Mouse (Mus musculus) cerebral cortex, adult 2 months (tissue): ENCODE data around the gene Mex3d.

Experiments
- WGBS: fragments of 180-500 bp; shearing (Covaris S2); methylation state at CpG from one replicate; pipeline ENCODE4 v1.1.7; 2018; 5-methylcytosine and 5-hydroxymethylcytosine counted together

The Mex3d gene

GRCm38 (mm10) chr10:80412656-80413541 is 25.4 kb upstream of the Mex3d start:
- WGBS = 66% methylated on average over 44 of the region's 44 CpGs

- WGBS = 48% methylated on average over 4 of the region's 4 CpGs
Observed at GRCm38 (mm10) chr10:80407924-80408323, 20.5 kb upstream of the Mex3d start.

DNA sequence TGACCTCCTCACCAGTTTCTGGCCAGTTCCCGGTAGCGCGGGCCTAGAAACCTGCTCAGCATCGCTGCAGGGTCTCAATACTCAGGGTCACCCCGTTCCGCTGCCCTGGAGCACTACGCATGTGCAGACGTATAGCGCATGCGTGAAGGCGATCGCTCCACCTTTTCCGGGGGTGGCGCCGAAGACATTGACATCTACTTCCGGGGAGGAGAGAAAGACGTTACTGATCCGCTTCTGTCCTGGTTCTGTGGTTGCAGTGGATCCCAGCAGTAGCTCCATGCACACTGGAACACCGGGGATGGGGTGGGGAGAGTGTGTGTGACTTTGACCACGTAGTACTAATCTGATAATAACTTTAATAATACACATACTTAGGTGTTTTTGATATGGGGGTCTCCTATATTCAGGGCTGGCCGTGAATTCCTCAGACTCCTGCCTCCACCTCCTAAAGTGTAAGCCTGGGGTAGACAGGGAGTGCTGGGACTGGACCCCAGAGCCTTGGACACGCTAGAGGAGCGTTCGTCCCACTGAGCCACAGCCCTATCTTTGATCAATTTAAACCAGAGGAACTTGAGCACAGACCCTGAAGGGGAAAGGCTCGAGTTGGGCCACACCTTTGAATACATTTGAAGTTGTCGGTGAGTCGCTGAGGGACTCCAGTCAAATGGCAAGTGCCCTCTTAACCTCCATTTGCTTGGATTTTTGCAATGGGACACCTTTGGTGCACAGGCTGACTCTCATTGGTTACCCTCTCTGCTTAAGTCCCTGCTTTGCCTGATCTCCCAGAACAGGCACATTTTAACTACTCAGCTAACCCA is 19.4 kb upstream of the Mex3d start, which contains the start of gene Uqcr11:
Uqcr11 (minus strand) TSS at position 147 of the 818 bp plus-strand sequence.
- WGBS = under 1% methylated on average over 27 of the region's 27 CpGs

- WGBS = 44% methylated on average over 10 of the region's 10 CpGs
Observed at GRCm38 (mm10) chr10:80405481-80406173, 18.2 kb upstream of the Mex3d start.

DNA sequence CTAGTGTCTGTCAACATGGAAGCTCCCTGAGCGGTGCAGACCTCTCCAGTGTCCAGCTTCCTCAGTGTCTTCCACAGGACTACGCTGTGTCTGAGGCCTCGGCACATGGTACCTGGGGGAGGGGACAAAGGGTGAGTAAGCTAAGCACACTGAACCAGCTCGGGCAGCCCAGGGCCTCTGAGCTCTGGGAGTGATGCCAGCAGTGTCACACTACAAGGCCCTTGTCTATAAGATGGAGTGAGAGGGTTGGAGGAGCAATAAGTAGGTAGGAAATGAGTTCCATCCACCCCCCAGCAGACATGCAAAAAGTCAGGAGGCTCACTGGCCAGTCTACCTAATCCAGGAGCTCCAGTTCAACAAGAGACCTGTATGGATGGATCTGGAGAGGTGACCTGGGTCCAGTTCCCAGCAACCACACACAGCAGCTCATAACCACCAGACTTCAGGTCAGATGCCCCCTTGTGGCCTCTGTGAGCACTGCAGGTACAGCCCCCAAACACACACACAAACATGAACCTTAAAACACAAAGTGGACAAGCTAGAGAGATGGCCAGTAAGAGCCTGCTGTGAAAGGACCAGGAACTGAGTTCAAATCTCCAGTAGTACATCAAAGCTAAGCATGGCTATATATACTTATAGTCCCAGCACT is 15.7 kb upstream of the Mex3d start:
- 84% methylated on average over 4 of the region's 4 CpGs for WGBS

GRCm38 (mm10) chr10:80400704-80401161 is 13.3 kb upstream of the Mex3d start:
- 67% methylated on average over 4 of the region's 4 CpGs for WGBS

DNA sequence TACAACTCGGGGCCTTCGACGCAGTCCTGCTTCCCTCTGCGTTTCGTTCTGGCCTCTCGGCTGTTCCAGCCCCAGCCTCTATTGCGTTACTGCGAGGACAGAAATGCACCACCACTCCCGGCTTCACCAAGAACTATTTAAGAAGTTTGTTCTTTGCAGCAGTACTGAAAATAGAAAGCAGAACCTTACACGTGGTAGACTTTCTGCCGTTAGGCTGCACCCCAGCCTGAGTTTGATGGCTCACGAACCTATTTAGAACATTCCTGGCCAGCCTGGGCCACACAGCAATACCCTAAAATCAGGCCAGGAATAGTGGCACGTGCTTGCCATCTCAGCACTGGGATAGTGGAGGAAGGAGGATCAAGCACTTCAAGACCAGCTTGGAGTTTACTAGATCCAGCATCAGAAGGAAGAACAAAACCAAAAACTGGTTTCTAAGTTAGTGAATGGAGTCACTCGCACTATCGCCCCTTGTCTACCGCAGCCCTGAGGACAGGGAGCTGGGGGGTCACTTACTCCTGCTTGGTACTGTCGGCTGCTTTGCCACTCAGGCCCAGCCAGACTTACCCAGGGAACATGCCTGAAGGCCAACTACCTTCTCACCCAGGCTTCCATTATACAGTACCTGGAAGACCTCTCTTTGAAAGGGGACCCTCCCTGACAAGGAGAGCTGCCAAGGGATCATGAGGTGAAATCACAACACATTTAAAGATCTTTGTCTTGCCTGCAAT is 12.7 kb upstream of the Mex3d start:
- 7% methylated on average over 17 of the region's 17 CpGs for WGBS

DNA sequence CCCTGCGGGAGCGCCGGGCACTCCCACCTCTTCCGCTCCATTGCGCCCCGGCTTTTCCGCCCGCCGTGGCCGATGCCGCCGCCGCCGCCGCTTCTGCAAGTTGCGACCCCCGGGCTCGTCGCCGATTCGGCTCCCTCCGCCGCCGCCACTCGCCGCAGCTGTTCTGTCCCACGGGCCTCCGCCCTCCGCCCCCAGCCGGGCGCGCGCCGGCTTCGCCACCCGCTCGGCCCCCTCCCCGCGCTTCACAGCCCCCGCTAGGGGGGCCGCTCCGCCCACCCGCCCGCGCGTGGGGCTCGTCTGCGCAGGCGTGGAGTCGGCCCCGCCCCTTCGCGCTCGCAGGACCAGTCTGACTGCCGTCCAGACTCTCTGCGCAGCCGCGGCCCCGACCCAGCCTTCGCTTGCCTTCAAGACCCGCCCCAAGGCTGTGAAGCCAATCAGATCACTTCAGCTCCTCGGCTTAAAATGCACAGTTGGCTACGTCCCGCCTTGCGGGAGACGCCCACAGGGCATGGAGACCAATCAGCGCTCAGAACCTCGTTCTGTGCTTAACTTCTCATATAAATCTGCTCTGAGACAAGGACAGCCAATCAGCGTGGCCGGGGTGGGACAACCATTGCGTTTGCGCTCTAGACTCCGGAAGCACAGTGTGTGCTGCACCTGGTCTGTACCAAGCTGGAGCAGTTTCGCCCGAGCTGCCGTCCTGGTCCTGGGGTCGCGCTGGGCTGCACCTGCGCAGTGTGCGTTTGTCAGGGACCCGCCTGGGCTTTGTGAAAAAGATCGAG is 11.9 kb upstream of the Mex3d start, which contains the start of gene Mbd3:
Mbd3 (minus strand) TSS at position 360 of the 782 bp plus-strand sequence.
- WGBS = under 1% methylated on average over 82 of the region's 82 CpGs

GRCm38 (mm10) chr10:80398719-80399190 is 11.3 kb upstream of the Mex3d start:
- WGBS = under 1% methylated on average over 59 of the region's 59 CpGs

DNA sequence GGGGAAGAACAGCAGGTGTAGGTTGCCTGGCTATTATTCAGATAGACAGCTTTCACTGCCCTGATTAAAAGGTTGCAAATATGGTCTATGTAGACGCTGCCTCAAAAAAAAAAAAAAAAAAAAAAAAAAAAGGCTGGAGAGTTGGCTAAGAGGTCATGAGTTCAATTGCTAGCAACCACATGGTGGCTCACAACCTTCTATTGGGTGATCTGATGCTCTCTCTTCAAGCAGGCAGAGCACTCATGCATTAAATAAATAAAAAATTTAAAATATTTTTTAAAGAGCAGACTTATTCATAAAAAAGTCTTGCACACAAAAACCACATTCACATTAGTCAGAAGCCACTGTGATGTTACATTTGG is 10.7 kb upstream of the Mex3d start:
- WGBS = 0% methylated on average over 1 of the region's 1 CpGs

DNA sequence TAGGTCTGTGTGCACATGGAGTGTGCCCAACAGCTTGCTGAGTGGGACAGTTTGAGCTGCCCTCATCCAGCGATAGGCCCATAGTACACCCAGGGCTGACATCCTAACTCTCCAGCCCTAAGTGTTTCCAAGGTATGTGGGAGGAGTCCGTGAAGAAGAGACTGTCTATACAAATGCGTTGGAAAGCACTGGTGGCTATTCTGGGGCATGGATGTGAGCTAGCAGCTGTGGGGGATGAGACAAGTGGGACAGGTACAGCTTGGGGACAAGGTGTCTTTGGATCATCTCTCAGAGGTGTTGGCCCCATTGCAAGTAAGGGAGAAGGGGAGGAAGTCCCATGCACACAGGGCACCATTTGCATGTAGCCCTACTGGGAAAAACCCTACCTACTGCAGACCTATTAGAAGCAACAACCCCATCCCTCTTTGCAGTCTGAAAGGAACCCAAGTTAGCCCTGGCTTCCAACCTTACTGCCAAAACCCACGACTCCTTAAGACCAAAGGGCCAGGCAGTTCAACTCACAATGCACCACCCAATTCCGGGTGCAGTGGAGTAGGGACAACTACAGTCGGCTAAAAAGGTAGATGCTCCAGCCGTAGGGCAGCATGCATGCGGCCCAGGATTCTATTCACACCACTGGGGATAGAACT is 10.2 kb upstream of the Mex3d start:
- 30% methylated on average over 8 of the region's 8 CpGs for WGBS

DNA sequence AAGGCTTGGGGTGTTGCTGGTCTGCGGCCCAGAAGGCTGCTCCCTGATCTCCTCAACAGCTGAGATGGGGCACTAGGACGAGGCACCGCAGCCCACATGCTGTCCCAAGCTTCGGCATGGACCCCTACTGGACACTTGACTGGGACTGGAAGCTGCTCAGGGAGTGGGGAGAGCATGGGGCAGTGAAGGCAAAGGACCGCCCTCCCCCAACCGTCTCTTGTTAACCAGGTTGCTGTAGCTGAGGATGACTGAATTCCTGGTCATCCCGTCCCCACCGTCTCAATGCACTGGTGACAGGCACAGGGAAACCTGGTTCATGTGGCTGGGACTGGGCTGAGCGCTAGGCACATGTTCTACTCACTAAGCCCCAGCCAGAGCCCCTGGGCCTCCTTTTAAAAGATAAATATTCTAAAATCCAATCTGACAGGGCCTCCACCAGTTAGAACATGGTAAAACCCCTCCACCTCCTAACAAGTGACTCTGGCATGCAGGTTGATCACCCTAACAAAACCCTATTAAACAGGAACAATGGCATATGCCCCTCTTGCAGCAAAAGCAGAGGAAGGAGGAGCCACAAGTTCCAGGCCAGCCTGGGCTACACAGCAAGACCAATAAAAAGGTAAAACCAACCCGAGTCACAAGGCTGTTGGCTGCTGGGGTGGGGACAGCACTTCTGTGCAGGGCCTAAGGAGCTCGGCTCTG is 9.5 kb upstream of the Mex3d start:
- WGBS = 80% methylated on average over 11 of the region's 11 CpGs

- 94% methylated on average over 35 of the region's 35 CpGs for WGBS
Observed at GRCm38 (mm10) chr10:80395025-80395627, 7.7 kb upstream of the Mex3d start.

- WGBS = 93% methylated on average over 5 of the region's 5 CpGs
Observed at GRCm38 (mm10) chr10:80392687-80393086, 5.2 kb upstream of the Mex3d start.

DNA sequence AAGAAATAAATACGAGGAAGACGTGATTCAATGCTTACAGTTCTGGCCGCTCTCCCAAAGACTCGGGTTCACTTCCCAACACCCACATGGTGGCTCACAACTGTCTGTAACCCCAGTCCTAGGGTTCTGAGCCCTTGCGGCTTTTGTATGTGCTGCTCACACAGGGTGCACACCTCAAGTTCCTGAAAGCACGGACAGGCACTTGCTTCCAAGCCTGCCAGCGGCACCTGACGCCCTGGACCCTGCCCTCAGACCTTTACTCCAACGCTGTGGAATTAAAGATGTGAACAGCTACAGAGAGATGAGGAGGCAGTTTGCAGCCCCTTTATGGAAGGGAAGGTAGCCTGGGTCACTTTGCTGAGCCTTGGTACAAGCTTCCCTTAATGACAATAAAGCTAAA is 3.2 kb upstream of the Mex3d start:
- 74% methylated on average over 9 of the region's 9 CpGs for WGBS

DNA sequence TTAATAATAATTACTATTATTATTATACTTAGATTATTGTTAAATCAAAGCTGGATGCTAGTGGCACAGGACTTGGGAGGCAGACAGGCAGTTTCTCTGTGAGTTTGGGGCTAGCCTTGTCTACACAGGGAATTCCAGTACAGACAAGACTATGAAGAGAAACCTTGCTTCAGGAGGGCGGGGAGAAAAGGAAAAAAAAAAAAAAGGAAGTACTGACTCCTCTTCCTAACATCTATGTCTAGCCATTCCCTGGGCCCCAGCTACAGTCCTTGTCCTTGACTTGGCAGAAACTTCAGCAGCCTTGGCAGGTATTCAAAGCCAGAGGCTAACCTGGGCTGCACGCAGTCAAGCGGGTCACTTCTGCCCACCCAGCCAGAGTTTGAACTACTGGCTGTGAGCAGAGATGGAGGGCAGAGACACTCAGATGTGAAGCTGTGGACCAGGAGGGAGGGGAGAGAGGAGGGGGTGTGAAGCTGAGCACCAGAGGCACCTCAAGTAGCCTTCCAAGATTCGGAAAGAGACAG is 1.8 kb upstream of the Mex3d start:
- WGBS = 65% methylated on average over 4 of the region's 4 CpGs

DNA sequence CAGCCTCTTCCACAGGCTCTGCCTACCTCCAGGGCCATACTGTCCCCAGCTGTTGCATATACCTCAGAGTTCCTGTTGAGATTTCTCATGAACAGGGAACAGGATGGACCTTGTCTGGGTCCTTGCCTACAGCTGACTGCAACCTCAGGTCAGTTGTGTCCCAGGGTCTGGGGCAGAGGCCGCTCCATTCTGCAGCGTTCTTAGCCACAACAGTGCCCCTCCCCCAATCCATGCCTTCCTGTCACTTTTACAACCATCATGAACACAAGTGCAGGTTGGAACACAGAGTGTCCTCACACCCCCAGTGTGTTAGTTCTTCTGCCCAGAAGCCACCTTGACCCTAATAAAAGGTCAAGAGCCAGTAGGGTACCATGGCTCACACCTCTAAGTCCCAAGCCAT is 1.3 kb upstream of the Mex3d start:
- WGBS = 42% methylated on average over 2 of the region's 2 CpGs
